Mouse (Mus musculus) adrenal gland, adult 10 weeks (tissue): Measurements from ENCODE around the gene Kifap3. TPM values are rescaled to one million over a fixed set of nuclear protein-coding genes. Genes with fewer than 3 reads are reported as not detected.

Source experiments
- polyA plus RNA-seq: library from polyadenylated mRNA; stranded (reverse); fragments of 350-450 nt; fragmentation: Illumina TruSeq; extraction: RNeasy Lipid Tissue Mini Kit (QIAGEN cat#74804); gene quantifications from one replicate; pipeline ENCODE4 v1.2.3, GENCODE M21; 2014; ENCODE audit warnings: low read depth, low replicate concordance

The Kifap3 gene
- 49.5 TPM for polyA plus RNA-seq

DNA sequence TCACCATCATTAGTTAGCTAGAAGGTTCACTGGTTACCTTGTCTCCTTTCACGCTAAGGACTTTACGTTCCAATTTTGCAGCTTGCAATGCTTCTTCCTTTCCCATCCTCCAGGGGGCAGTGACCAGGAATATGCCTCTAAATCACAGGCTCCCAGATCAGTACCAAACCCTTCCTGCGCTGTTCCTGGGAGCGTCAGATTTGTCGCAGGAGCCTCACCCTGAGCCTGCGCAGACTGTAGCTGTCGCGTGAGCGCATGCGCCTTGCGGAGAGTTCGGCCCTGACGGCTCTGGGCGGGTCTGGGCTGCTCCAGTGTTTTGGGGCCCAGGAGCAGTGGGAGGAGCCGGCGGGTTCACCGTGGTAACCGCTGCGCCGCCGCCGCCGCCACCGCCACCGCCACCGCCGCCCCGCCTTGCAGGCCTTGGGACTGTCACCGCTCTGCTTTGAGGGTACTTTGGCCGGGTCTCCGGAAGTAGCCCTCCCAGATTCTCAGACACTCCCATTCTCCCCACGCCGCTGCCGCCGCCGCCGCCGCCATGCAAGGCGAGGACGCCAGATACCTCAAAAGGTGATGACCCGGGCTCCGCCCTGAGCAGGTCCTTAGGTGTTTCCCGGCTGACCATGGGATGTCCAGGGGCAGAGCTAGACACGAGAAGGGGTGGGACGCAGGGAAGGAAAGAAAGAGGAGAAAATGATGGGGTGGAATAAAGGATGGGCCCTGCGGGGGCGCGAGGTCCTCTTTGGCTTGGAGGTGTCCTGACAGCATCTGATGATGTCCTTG lies at the start of gene Kifap3:
Gene Kifap3, plus strand, starts transcription at position 248 of the 780 bp plus-strand sequence.

DNA sequence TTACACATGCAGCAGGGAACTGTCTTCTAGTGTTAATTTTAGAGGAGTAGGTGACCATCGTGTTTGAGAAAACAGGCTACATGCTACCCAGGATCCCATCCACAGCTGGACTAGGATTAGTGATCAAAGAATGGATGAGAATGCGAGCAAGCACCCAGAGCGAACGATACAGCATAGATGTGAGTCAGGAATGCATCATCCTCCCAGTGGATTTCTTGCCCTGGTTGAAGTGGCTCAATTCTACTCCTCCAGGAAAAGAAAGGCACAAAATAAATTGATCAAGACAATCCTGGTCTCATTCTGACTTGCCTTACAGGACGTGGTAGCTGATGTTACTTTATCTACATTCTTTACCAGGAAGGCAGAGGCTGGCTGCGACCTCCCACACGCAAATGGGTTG lies 149.5 kb downstream of the Kifap3 start, which contains the start of gene Scyl3:
Gene Scyl3, plus strand, starts transcription at position 255 of the 400 bp plus-strand sequence.

Other genes starting within 250 kb of the Kifap3 start
- not detected for gene Mettl11b, start 54.4 kb upstream of the Kifap3 start, polyA plus RNA-seq
- 43.3 TPM for gene Scyl3, start 149.5 kb downstream of the Kifap3 start, polyA plus RNA-seq
- 3.6 TPM for gene BC055324, start 215.2 kb downstream of the Kifap3 start, polyA plus RNA-seq
- 10.6 TPM for gene Mettl18, start 215.3 kb downstream of the Kifap3 start, polyA plus RNA-seq